Mouse (Mus musculus) heart, adult 8-10 months (tissue): ENCODE measurements at regions not wholly inside any gene's neighbourhood (a gene's known extent, or its start where the extent isn't known, plus 50 kb on each side); places are given as distances from the start of the nearest gene placed in this dataset.

Source experiments
- DNase-seq: peaks from one replicate; pipeline ENCODE4 v3.0.0; 2022; ENCODE audit warnings: low spot score

DNA sequence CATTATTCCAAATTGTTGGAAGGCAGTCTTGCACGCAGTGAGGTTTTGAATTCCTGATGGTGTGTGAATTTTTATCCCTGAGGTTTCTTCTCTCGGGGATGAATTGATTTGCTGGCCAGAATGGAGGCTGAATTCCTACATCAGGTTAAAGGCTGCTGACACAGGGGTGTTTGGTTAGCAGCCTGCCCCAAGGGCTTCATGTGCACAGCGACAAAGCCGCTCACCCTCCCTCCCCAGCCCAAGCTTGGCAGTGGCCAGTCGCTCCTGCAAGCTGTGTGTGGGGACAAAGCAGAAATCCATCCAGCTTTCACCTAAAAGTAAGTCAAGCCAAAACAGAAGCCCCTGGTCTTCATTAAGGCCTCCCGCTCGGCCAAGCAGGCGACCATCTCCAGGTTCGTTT, 151.4 kb upstream of the Eomes start:
- no peak for DNase-seq

GRCm38 (mm10) chr9:118327904-118328303, 150.1 kb upstream of the Eomes start:
- no peak for DNase-seq

DNA sequence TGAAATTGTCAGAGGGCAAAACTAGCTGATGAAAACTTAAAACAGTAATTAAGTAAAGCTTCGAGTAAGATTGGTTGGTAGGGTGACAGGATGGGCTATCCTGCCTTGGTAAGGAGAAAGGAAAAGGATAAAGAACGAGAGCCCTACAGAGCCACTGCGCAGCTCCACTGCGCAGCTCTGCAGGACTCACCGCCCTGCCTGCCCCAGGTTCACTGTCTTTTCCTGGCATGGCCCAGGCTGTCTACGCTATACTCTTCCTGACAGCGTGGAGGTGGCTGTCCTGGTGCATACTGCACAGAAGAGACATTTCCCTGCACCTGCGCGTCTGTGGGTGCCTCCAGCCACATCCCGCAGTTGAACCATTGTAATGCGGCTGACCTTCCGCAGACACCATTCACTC, 136.6 kb upstream of the Eomes start:
- no peak for DNase-seq

- DNase-seq, result no peak
Observed at GRCm38 (mm10) chr9:118354911-118355310, 123.1 kb upstream of the Eomes start.

- DNase-seq, result no peak
Observed at GRCm38 (mm10) chr9:118357406-118357805, 120.6 kb upstream of the Eomes start.

GRCm38 (mm10) chr9:118363929-118364328, 114.1 kb upstream of the Eomes start:
- DNase-seq, result no peak

- DNase-seq, result no peak
Observed at GRCm38 (mm10) chr9:118365431-118365830, 112.6 kb upstream of the Eomes start.

- DNase-seq, result no peak
Observed at GRCm38 (mm10) chr9:118367314-118367713, 110.7 kb upstream of the Eomes start.

DNA sequence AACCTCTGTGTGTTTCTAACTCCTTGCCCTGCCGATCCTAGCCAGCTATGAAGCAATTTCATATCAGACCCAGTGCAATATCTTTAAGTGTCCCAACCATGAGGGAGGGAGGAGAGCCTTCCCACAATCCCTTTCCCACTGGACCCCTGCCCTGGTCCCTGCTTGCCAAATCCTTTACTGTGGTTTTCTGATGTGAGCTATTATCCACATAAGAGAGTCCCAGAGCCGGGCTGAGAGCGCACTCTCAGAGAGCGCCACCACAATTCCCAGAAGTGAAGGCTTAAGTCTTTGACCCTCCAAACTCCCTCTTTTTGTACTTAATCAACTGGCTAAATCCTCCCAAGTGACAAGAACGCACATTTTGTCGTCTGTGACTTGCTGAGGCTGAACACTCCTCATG, 107.4 kb upstream of the Eomes start:
- no peak for DNase-seq

- no peak for DNase-seq
Observed at GRCm38 (mm10) chr9:118374680-118375079, 103.3 kb upstream of the Eomes start.

GRCm38 (mm10) chr9:118379055-118379454, 99.0 kb upstream of the Eomes start:
- no peak for DNase-seq

- no peak for DNase-seq
Observed at GRCm38 (mm10) chr9:118382532-118382931, 95.5 kb upstream of the Eomes start.

- DNase-seq, result no peak
Observed at GRCm38 (mm10) chr9:118384610-118385009, 93.4 kb upstream of the Eomes start.

DNA sequence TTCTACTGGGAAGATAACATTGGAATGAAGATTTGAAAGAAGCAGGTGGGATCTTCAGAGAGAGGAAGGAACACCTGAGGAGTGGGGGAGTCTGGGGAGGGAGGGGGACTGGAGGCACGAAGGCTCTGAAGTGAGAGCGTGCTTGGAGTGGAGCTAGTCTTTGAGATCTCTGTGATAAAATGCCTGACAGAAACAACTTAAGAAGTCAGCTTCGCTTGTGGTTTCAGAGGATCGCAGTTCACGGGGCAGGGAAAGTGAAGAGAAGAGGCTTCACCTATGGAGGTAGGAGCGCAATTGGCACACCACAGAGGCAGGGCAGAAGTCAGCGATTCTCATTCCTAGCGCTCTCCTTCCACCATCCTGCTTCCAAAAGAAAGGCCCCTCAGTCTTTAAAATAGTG, 90.4 kb upstream of the Eomes start:
- no peak for DNase-seq

DNA sequence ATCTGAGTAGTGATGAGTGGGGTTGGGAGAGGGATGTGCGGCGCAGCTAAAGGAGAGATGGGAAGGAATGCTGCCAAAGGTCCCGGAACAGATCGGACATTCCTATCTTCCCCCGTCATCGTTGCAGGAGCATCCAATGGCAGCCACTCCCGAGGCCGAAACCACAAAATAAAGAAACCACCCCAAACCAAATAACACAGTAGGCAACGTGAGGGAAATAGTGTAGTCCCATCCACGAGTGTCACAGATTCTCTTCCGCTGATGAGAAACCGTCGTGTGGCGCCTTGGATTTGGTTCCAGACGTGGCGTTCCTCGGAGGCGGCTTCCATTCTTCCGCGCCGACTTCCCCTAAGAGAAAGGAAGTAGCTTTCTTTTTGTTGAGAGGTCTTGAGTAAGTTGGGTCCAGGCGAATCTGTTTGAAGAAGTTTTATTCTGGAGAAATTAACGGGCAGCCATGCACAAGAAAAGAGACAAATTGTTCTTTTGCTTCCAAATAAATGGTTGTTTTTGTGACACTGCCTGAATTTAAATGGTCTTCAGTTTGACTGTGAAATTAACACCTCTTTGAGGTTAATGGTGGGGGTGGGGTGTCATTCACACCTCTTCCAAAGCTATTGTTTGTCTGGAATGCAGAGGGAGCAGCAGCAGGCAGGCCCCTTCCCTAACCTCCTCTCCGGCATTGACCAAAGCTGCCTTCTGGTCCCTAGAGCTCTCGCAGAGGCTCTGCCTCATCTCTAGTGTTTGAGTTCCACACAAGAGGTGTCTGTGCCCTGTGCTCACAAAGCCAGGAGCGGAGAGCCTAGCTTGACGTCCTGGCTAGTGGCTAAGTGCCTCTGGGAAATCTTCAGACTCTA, 88.3 kb upstream of the Eomes start:
- no peak for DNase-seq

- no peak for DNase-seq
Observed at GRCm38 (mm10) chr9:118390679-118391078, 87.3 kb upstream of the Eomes start.

GRCm38 (mm10) chr9:118391715-118392114, 86.3 kb upstream of the Eomes start:
- no peak for DNase-seq

GRCm38 (mm10) chr9:118392796-118393195, 85.2 kb upstream of the Eomes start:
- DNase-seq, result no peak

DNA sequence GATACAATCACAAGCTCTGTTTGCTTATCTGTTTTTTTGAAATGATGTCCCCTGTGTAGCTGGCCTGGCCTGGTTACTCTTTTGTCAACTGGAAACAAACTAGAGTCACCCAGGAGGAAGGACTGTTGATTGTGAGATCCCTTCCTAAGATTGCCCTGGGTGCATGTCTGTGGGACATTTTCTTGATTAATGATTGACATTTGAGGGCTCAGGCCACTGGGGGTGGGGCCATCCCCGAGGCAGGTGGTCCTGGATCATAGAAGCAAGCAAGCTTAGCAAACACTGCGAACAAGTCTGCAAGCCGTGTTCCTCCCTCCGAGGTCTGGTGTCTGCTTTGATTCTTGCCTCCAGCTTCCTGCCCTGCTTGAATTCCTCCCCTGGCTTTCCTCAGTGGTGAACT, 84.4 kb upstream of the Eomes start:
- DNase-seq, result no peak

DNA sequence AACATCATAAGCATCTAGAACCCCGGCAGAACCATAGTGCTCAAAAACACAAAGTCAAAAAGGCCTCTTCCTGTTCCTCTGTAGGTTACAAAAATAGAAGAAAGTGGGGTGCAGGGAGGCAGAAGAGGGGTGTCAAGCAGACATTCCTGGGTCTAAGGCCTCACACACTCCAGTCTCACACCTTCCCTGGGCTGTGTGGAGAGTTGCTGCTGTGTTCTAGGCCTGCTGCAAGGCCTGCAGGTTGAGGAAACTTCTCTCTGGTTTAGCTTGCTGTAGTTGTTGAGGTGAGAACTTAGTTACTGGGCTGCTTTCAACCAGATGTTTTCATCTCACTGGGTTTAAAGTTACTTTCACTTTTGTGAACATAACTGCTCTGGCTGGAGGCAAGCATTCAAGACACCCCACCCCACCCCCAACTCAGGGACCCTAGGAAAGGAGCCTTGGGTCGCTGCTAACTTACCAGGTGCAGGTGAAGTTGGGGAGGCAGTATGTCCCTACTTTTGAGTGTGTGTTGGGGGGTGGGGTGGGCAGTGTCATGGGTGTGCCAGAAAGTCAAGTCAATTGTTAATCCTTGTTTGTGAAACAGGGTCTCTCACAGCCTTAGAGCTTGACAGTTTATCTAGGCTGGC, 81.5 kb upstream of the Eomes start:
- DNase-seq, result no peak

GRCm38 (mm10) chr9:118400520-118400919, 77.5 kb upstream of the Eomes start:
- DNase-seq, result no peak

DNA sequence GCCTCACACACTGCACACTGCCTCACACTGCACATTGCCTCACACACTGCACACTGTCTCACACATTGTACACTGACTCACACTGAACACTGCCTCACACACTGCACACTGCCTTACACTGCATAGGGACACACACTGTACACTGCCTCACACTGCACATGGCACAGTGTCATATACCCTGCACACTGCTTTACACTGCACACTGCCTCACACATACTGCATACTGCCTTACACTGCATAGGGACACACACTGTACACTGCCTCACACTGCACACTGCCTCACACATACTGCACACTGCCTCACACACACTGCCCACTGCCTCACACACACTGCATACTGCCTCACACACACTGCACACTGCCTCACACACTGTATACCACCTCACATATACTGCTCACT, 76.8 kb upstream of the Eomes start:
- no peak for DNase-seq

DNA sequence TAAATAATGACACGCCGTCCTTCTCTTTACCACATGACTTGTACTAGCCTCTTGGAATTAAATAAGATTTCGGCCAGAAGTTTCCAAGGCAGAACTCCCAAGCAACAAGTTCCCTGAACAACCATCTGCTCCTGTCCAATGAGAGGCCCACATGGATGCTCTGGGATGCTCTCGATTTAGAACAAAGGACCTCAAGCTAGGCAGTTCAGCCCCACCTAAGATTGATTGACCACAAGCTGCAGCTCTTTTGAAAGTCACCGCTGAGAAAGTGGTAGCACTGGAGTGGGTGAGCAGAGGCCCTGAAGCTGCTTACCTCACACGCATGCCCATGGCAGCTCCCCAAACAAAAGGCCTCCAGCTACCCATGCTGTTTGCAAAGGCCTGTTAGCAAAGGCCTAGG, 73.1 kb upstream of the Eomes start:
- DNase-seq, result no peak
